Mouse (Mus musculus): Measurements from ENCODE around the gene Ist1. TPM values are rescaled to one million over a fixed set of nuclear protein-coding genes. Genes with fewer than 3 reads are reported as not detected.

The Ist1 gene
- polyA plus RNA-seq, 1 experiment from 2014 or later, result 158 TPM

DNA sequence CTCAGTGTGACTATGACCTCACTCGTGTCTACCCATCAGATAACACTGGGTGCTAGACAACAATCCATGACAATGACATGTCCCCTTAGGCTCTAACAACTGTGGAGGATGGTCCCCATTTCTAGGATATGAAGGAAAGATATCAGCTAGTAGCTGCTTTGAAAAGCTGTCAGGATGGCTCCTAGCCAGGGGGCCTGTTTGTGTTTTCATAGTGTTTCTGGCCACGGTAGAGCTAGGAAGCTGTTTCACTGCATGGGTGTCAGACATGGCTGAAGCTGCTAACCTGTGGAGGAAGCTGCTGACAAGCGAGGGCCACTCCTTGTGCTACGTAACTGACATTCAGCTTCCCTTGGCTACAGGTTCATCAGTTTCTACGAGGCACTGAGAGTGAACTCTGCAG, 26.4 kb downstream of the Ist1 start:
- H3K4me2 ChIP-seq (ENCODE audit: low read length), result no peak overlapping the region
- ATAC-seq, result no peak
- no peaks in the 10 kb centered on the region for H3K4me1 ChIP-seq (ENCODE audit: control insufficient read depth, insufficient read depth, low read length)
- 86% methylated on average over 5 of the region's 5 CpGs for WGBS
- peaks cover 23% of the 10 kb centered on the region for H3K36me3 ChIP-seq (ENCODE audit: control insufficient read depth, insufficient read depth, low read length)
- H3K9me3 ChIP-seq (replicated peaks; ENCODE audit: control insufficient read depth, low read length, poor library complexity, severe bottlenecking), result no peaks in the 10 kb centered on the region
- no peaks in the 10 kb centered on the region for H3K27me3 ChIP-seq (ENCODE audit: control insufficient read depth, insufficient read depth, low read depth, low read length)
- no peak overlapping the region for H3K9ac ChIP-seq (ENCODE audit: low read depth, low read length)
- no peak overlapping the region for H3K4me3 ChIP-seq (ENCODE audit: low read depth, low read length)
- no peak overlapping the region for H3K27ac ChIP-seq (ENCODE audit: low read length)

DNA sequence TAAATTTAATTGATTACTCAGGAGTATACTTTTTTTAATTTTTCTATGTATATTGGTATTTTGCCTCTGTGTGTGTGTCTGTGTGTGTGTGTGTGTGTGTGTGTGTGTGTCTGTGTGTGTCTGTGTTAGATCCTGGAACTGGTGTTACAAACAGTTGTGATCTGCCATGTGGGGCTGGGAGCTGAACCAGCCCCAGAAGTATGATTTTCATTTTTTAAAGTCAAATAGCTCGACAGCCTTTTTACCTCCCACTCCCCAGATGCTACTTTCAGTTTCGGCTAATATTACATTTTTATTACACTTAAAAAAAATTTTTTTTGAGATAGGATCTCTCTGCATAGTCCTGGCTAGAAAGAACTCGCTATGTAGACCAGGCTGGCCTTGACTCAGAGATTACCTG, 30.7 kb downstream of the Ist1 start:
- Histone ChIP-seq H3K27ac (ENCODE audit: low read length) (no peak overlapping the region), H3K9ac (ENCODE audit: low read depth, low read length) (no peak overlapping the region), H3K4me2 (ENCODE audit: low read length) (no peak overlapping the region), H3K36me3 (ENCODE audit: control insufficient read depth, insufficient read depth, low read length) (no peaks in the 10 kb centered on the region; the same call in 1 of the 2 replicates), H3K27me3 (ENCODE audit: control insufficient read depth, insufficient read depth, low read depth, low read length) (no peaks in the 10 kb centered on the region), H3K9me3 (replicated peaks; ENCODE audit: control insufficient read depth, low read length, poor library complexity, severe bottlenecking) (no peaks in the 10 kb centered on the region), H3K4me1 (ENCODE audit: control insufficient read depth, insufficient read depth, low read length) (no peaks in the 10 kb centered on the region), H3K4me3 (ENCODE audit: low read depth, low read length) (no peak overlapping the region)
- ATAC-seq, result no peak
- WGBS, result 92% methylated on average over 3 of the region's 3 CpGs

DNA sequence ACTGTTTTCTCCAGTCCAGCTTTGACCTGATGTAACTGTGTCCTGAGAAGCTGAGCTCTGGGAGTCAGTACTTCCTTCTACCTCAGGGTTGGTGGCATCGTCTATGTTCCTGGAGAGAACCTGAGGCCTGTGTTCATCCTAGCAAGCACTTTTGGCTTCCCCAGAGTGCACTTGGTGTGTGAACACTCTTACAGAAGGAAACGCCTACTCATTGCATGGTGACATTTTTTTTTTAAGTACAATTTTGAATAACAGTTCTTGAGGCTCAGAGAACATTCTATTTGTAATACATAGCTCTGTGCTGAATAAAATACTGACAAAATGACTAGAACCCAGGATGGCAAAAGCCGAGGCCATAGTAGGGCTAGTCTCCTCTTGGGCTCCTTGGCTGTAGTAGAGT, 36.2 kb downstream of the Ist1 start:
- H3K9me3 ChIP-seq (replicated peaks; ENCODE audit: control insufficient read depth, low read length, poor library complexity, severe bottlenecking), result no peaks in the 10 kb centered on the region
- WGBS, result 91% methylated on average over 3 of the region's 3 CpGs
- no peak overlapping the region for H3K4me3 ChIP-seq (ENCODE audit: low read depth, low read length)
- no peaks in the 10 kb centered on the region for H3K27me3 ChIP-seq (ENCODE audit: control insufficient read depth, insufficient read depth, low read depth, low read length)
- H3K4me1 ChIP-seq (ENCODE audit: control insufficient read depth, insufficient read depth, low read length), result no peaks in the 10 kb centered on the region
- H3K27ac ChIP-seq (ENCODE audit: low read length), result no peak overlapping the region
- no peak overlapping the region for H3K4me2 ChIP-seq (ENCODE audit: low read length)
- ATAC-seq, result no peak
- no peak overlapping the region for H3K9ac ChIP-seq (ENCODE audit: low read depth, low read length)
- no peaks in the 10 kb centered on the region for H3K36me3 ChIP-seq (ENCODE audit: control insufficient read depth, insufficient read depth, low read length)

DNA sequence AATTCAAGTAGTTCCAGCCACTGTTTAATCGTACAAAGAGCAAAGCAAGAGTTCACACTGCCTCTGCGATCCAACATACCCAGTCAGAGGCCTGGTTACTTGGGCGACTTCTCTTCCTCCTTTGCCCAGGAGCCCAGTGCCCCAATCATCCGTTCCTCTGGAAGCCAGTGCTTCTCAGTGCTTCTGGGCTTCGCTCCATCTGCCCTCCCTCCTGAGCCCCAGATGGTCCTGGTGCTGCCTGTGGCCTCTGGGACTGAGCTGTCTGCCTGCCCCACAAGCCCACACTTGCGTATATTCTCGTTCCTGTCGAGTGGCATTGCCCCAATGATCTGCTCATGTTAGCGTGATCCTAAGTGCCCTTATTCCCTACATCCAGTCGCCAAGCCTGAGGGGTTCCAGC, 42.3 kb downstream of the Ist1 start:
- H3K9ac ChIP-seq (ENCODE audit: low read depth, low read length), result no peak overlapping the region
- no peaks in the 10 kb centered on the region for H3K36me3 ChIP-seq (ENCODE audit: control insufficient read depth, insufficient read depth, low read length)
- H3K4me1 ChIP-seq (ENCODE audit: control insufficient read depth, insufficient read depth, low read length), result no peaks in the 10 kb centered on the region
- no peak overlapping the region for H3K4me2 ChIP-seq (ENCODE audit: low read length)
- H3K4me3 ChIP-seq (ENCODE audit: low read depth, low read length), result no peak overlapping the region
- H3K27ac ChIP-seq (ENCODE audit: low read length), result no peak overlapping the region
- no peaks in the 10 kb centered on the region for H3K27me3 ChIP-seq (ENCODE audit: control insufficient read depth, insufficient read depth, low read depth, low read length)
- WGBS, result 81% methylated on average over 10 of the region's 10 CpGs
- ATAC-seq, result no peak
- no peaks in the 10 kb centered on the region for H3K9me3 ChIP-seq (replicated peaks; ENCODE audit: control insufficient read depth, low read length, poor library complexity, severe bottlenecking)

DNA sequence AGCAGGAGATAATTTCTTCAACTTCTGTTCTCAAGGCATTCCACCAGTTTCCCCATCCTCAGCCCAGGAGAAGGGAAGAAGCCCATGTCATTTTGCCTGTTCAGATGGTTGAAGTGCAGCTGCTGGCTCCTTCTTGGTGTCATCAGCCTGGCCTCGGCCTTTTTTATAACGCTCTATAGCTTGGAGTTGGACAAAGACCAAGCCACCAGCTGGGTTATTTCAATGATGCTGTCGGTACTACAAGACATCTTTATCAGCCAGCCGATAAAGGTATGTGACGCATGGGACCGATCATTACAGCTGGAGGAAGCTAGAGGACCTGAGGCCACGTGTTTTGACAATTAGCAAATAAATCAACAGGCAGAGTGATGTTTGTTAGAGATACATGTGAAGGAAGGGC, 44.6 kb downstream of the Ist1 start:
- Histone ChIP-seq H3K9ac (ENCODE audit: low read depth, low read length) (no peak overlapping the region), H3K9me3 (replicated peaks; ENCODE audit: control insufficient read depth, low read length, poor library complexity, severe bottlenecking) (no peaks in the 10 kb centered on the region), H3K27me3 (ENCODE audit: control insufficient read depth, insufficient read depth, low read depth, low read length) (no peaks in the 10 kb centered on the region), H3K4me2 (ENCODE audit: low read length) (no peak overlapping the region), H3K27ac (ENCODE audit: low read length) (no peak overlapping the region), H3K4me1 (ENCODE audit: control insufficient read depth, insufficient read depth, low read length) (no peaks in the 10 kb centered on the region), H3K36me3 (ENCODE audit: control insufficient read depth, insufficient read depth, low read length) (no peaks in the 10 kb centered on the region), H3K4me3 (ENCODE audit: low read depth, low read length) (no peak overlapping the region)
- WGBS, result 59% methylated on average over 7 of the region's 7 CpGs
- no peak for ATAC-seq

DNA sequence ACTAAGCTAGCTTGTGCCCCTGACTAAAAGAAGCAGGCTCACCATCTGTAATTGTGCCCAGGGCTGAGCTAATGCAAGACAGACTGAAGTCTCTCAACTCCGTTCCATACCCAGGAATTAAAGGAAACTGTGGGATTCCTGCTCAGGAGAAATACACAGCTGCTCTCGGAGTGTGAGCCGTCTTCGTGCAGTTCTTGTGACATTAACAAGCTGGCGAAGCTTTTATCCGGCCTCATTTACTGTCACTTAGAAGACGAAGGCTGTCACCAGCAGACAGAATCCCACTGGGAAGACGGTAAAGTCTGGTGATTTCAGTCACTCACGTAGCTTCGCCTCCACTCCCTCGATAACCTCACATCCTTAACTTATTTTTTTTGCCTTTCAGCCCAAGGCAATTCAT, 45.7 kb downstream of the Ist1 start:
- no peaks in the 10 kb centered on the region for H3K36me3 ChIP-seq (ENCODE audit: control insufficient read depth, insufficient read depth, low read length)
- no peak for ATAC-seq

DNA sequence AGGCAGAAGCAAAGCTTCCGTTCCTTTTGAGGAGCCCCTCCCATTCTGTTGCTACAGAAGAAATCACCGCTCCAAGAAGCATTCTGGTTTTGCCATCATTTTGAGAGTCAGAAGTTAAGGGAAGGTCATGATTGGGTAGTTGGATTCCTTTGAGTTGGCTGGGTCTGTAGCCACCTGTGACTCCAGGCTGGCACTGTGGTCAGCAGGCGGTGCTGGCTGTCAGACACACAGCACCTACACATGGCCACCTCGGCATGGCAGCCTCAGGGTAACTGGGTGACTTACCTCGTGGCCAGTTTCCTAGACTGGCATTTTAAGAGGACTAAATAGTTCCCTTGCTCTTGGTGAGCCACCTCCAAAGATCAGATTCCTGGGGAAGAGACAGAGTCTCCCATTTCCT, 51.8 kb downstream of the Ist1 start:
- H3K27ac ChIP-seq (ENCODE audit: low read length), result no peak overlapping the region
- H3K9me3 ChIP-seq (replicated peaks; ENCODE audit: control insufficient read depth, low read length, poor library complexity, severe bottlenecking), result no peaks in the 10 kb centered on the region
- no peak for ATAC-seq
- H3K36me3 ChIP-seq (ENCODE audit: control insufficient read depth, insufficient read depth, low read length), result no peaks in the 10 kb centered on the region
- WGBS, result 82% methylated on average over 5 of the region's 5 CpGs
- H3K4me2 ChIP-seq (ENCODE audit: low read length), result no peak overlapping the region
- H3K4me1 ChIP-seq (ENCODE audit: control insufficient read depth, insufficient read depth, low read length), result no peaks in the 10 kb centered on the region
- no peak overlapping the region for H3K9ac ChIP-seq (ENCODE audit: low read depth, low read length)
- H3K27me3 ChIP-seq (ENCODE audit: control insufficient read depth, insufficient read depth, low read depth, low read length), result no peaks in the 10 kb centered on the region
- no peak overlapping the region for H3K4me3 ChIP-seq (ENCODE audit: low read depth, low read length)

More for the DNA sequence above, 45.7 kb downstream of the Ist1 start:
- no peaks in the 10 kb centered on the region for H3K4me1 ChIP-seq (ENCODE audit: control insufficient read depth, insufficient read depth, low read length)
- no peak overlapping the region for H3K27ac ChIP-seq (ENCODE audit: low read length)
- H3K9ac ChIP-seq (ENCODE audit: low read depth, low read length), result no peak overlapping the region
- no peaks in the 10 kb centered on the region for H3K27me3 ChIP-seq (ENCODE audit: control insufficient read depth, insufficient read depth, low read depth, low read length)
- no peak overlapping the region for H3K4me3 ChIP-seq (ENCODE audit: low read depth, low read length)
- no peak overlapping the region for H3K4me2 ChIP-seq (ENCODE audit: low read length)
- 72% methylated on average over 11 of the region's 11 CpGs for WGBS
- no peaks in the 10 kb centered on the region for H3K9me3 ChIP-seq (replicated peaks; ENCODE audit: control insufficient read depth, low read length, poor library complexity, severe bottlenecking)

DNA sequence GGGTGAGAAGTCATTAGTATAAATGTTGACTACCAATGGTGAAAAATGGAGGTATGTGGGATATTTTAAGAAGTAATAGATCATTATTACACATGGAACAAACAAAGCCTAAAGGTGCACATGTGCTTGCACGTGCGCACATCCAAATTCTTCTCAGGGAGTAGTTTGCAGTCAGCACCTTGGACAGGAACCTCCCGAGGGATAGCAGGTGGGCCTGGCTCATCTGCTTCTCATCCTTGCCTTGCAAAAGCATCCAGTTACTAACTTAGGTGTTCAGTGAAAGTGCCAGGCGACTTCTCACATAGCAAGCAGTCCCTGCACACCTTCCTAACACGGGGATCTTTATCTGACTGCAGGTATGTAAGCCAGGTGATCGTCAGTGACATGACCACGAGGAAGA, 52.6 kb downstream of the Ist1 start:
- Histone ChIP-seq H3K9me3 (replicated peaks; ENCODE audit: control insufficient read depth, low read length, poor library complexity, severe bottlenecking) (no peaks in the 10 kb centered on the region), H3K27ac (ENCODE audit: low read length) (no peak overlapping the region), H3K9ac (ENCODE audit: low read depth, low read length) (no peak overlapping the region), H3K27me3 (ENCODE audit: control insufficient read depth, insufficient read depth, low read depth, low read length) (no peaks in the 10 kb centered on the region), H3K4me1 (ENCODE audit: control insufficient read depth, insufficient read depth, low read length) (no peaks in the 10 kb centered on the region), H3K36me3 (ENCODE audit: control insufficient read depth, insufficient read depth, low read length) (no peaks in the 10 kb centered on the region), H3K4me3 (ENCODE audit: low read depth, low read length) (no peak overlapping the region), H3K4me2 (ENCODE audit: low read length) (no peak overlapping the region)
- no peak for ATAC-seq
- WGBS, result 65% methylated on average over 7 of the region's 7 CpGs

DNA sequence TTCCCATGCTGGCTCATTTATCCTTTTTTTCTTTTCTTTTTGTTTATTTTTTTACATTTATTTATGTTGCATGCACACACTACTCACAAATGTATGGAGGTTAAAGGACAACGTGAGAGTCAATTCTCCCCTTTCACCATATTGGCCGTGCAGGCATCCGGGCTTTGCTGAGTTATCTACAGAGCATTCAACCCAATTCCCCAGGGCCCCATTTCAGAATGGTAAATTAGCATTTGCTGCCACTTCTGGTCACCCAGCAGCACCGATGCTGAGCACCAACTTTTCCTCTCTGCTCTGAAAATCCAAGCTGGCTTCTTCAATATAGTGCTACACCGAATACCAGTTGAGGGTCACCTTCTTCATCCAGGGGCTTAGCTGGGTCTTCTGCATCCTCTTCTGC, 54.2 kb downstream of the Ist1 start:
- Histone ChIP-seq H3K4me2 (ENCODE audit: low read length) (no peak overlapping the region), H3K4me3 (ENCODE audit: low read depth, low read length) (no peak overlapping the region), H3K36me3 (ENCODE audit: control insufficient read depth, insufficient read depth, low read length) (no peaks in the 10 kb centered on the region), H3K27me3 (ENCODE audit: control insufficient read depth, insufficient read depth, low read depth, low read length) (no peaks in the 10 kb centered on the region), H3K27ac (ENCODE audit: low read length) (no peak overlapping the region), H3K4me1 (ENCODE audit: control insufficient read depth, insufficient read depth, low read length) (no peaks in the 10 kb centered on the region), H3K9ac (ENCODE audit: low read depth, low read length) (no peak overlapping the region), H3K9me3 (replicated peaks; ENCODE audit: control insufficient read depth, low read length, poor library complexity, severe bottlenecking) (no peaks in the 10 kb centered on the region)
- no peak for ATAC-seq
- 82% methylated on average over 5 of the region's 5 CpGs for WGBS

DNA sequence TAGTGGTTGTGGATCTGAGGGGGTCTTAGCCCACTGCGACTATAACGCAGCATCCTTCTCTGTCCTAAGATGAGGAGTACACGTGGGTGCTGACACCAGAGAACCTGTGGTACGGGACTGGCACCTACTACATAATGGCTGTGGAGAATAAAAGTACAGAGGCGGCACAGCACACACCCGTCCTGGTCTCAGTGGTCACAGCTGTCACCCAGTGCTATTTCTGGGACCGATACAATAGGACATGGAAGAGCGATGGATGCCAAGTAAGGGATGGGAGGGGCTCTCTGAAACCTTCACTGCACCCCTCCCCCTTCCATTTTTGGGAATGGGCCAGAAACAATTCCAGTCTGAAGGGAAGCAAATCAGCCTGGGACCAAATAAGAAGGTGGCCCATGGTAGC, 57.9 kb downstream of the Ist1 start:
- Histone ChIP-seq H3K27me3 (ENCODE audit: control insufficient read depth, insufficient read depth, low read depth, low read length) (no peaks in the 10 kb centered on the region), H3K4me3 (ENCODE audit: low read depth, low read length) (no peak overlapping the region), H3K36me3 (ENCODE audit: control insufficient read depth, insufficient read depth, low read length) (no peaks in the 10 kb centered on the region), H3K9me3 (replicated peaks; ENCODE audit: control insufficient read depth, low read length, poor library complexity, severe bottlenecking) (no peaks in the 10 kb centered on the region), H3K27ac (ENCODE audit: low read length) (no peak overlapping the region), H3K4me1 (ENCODE audit: control insufficient read depth, insufficient read depth, low read length) (no peaks in the 10 kb centered on the region), H3K9ac (ENCODE audit: low read depth, low read length) (no peak overlapping the region), H3K4me2 (ENCODE audit: low read length) (no peak overlapping the region)
- no peak for ATAC-seq
- 89% methylated on average over 8 of the region's 8 CpGs for WGBS

Measured in midbrain, embryonic 16.5 days (tissue).